Mouse (Mus musculus) CH12.LX (cell line): ENCODE measurements at regions not wholly inside any gene's neighbourhood (a gene's known extent, or its start where the extent isn't known, plus 50 kb on each side); places are given as distances from the start of the nearest gene placed in this dataset.

Experiments used
- DNase-seq: peaks from one replicate; pipeline ENCODE4 v3.0.0-alpha.2; 2013; ENCODE audit errors: extremely low read depth
- H3K27ac ChIP-seq: 2 replicates; pipeline ENCODE4 v1.5.1; 2012; ENCODE audit warnings: low read depth, mild to moderate bottlenecking, control low read depth, moderate library complexity; ENCODE audit not compliant: insufficient read depth
- H3K27me3 ChIP-seq: replicated peaks from 2 replicates; pipeline ENCODE3; 2012; ENCODE audit warnings: inconsistent platforms
- H3K36me3 ChIP-seq, 2 experiments: replicated peaks in 1 of 2; 2 replicates each; pipeline versions ENCODE3 to v1.6.1; 2012; ENCODE audit warnings: inconsistent platforms in 1 of 2, low read length in 1 of 2, mild to moderate bottlenecking in 1 of 2, mixed read lengths in 1 of 2, moderate library complexity in 1 of 2; ENCODE audit not compliant: control insufficient read depth in 1 of 2, insufficient read depth in 1 of 2
- H3K4me1 ChIP-seq, 2 experiments: 2 replicates each; pipeline ENCODE4 v1.6.1; 2012; ENCODE audit warnings: inconsistent platforms in 1 of 2, moderate library complexity in 1 of 2; ENCODE audit not compliant: insufficient read depth in 2 of 2, control insufficient read depth in 1 of 2
- H3K4me2 ChIP-seq: 2 replicates; pipeline ENCODE4 v1.6.1; 2012; ENCODE audit warnings: low read depth, mild to moderate bottlenecking, control low read depth; ENCODE audit not compliant: poor library complexity, insufficient read depth, severe bottlenecking
- H3K4me3 ChIP-seq, 3 experiments: fragments of 150-350 bp in 1 of 3; sonication (generic) in 1 of 3; replicated peaks in 1 of 3; 2 replicates each; pipeline versions ENCODE3 to v1.5.1; 2011 to 2012; ENCODE audit warnings: low read depth in 2 of 3, low read length in 2 of 3, mild to moderate bottlenecking in 2 of 3, moderate library complexity in 2 of 3, control low read depth in 1 of 3, improper control_type of control experiment in 1 of 3, inconsistent platforms in 1 of 3, mixed read lengths in 1 of 3; ENCODE audit not compliant: poor library complexity in 1 of 3
- H3K79me2 ChIP-seq: replicated peaks from 2 replicates; pipeline ENCODE4 v1.6.1; 2012; ENCODE audit warnings: mild to moderate bottlenecking, moderate library complexity; ENCODE audit not compliant: control insufficient read depth, poor library complexity, insufficient read depth, severe bottlenecking; ENCODE audit errors: extremely low read depth
- H3K9ac ChIP-seq: 2 replicates; pipeline ENCODE4 v1.6.1; 2012; ENCODE audit warnings: low read depth, mild to moderate bottlenecking, control low read depth, moderate library complexity; ENCODE audit not compliant: insufficient read depth
- H3K9me3 ChIP-seq: replicated peaks from 2 replicates; pipeline ENCODE3; 2012; ENCODE audit warnings: low read length, inconsistent platforms, mixed read lengths
- BHLHE40 ChIP-seq: IDR thresholded peaks from 2 replicates; pipeline ENCODE4 v1.6.1; 2011; ENCODE audit warnings: mild to moderate bottlenecking, low read depth, low read length, improper control_type of control experiment
- CHD1 ChIP-seq: IDR thresholded peaks from 2 replicates; pipeline ENCODE4 v1.6.1; 2012; ENCODE audit warnings: low read depth, low read length, improper control_type of control experiment, inconsistent platforms
- CHD2 ChIP-seq: IDR thresholded peaks from 2 replicates; pipeline ENCODE4 v1.6.1; 2011; ENCODE audit warnings: low read length, improper control_type of control experiment
- CTCF ChIP-seq, 2 experiments: IDR thresholded peaks in 1 of 2; conservative IDR thresholded peaks in 1 of 2; 2 replicates each; pipeline ENCODE4 v1.5.1; 2011 to 2012; ENCODE audit warnings: low read depth in 2 of 2, low read length in 2 of 2, improper control_type of control experiment in 1 of 2, inconsistent platforms in 1 of 2, mild to moderate bottlenecking in 1 of 2, moderate library complexity in 1 of 2
- E2F4 ChIP-seq: IDR thresholded peaks from 2 replicates; pipeline ENCODE4 v1.6.1; 2011; ENCODE audit warnings: low read depth, low read length, improper control_type of control experiment; ENCODE audit not compliant: insufficient replicate concordance
- ELF1 ChIP-seq: IDR thresholded peaks from 2 replicates; pipeline ENCODE4 v1.6.1; 2014; ENCODE audit warnings: low read depth, mild to moderate bottlenecking, inconsistent platforms, low read length, improper control_type of control experiment
- EP300 ChIP-seq: IDR thresholded peaks from 2 replicates; pipeline ENCODE4 v1.6.1; 2011; ENCODE audit warnings: low read length, improper control_type of control experiment
- ETS1 ChIP-seq: conservative IDR thresholded peaks from 2 replicates; pipeline ENCODE4 v1.6.1; 2012; ENCODE audit warnings: low read depth, mild to moderate bottlenecking, inconsistent platforms, low read length, improper control_type of control experiment, moderate library complexity
- GABPA ChIP-seq: IDR thresholded peaks from 2 replicates; pipeline ENCODE4 v1.6.1; 2012; ENCODE audit warnings: low read depth, low read length, improper control_type of control experiment, inconsistent platforms; ENCODE audit not compliant: insufficient replicate concordance
- JUN ChIP-seq: IDR thresholded peaks from 2 replicates; pipeline ENCODE4 v1.6.1; 2011; ENCODE audit warnings: low read depth, mild to moderate bottlenecking, low read length, improper control_type of control experiment, moderate library complexity; ENCODE audit not compliant: insufficient read depth
- JUND ChIP-seq: conservative IDR thresholded peaks from 2 replicates; pipeline ENCODE4 v1.6.1; 2011; ENCODE audit warnings: low read depth, low read length, improper control_type of control experiment
- KAT2A ChIP-seq: IDR thresholded peaks from 2 replicates; pipeline ENCODE4 v1.6.1; 2012; ENCODE audit warnings: low read length, improper control_type of control experiment, inconsistent platforms; ENCODE audit not compliant: insufficient replicate concordance
- MAFK ChIP-seq: IDR thresholded peaks from 2 replicates; pipeline ENCODE4 v1.6.1; 2011; ENCODE audit warnings: low read length, improper control_type of control experiment; ENCODE audit not compliant: insufficient replicate concordance
- MAX ChIP-seq: IDR thresholded peaks from 2 replicates; pipeline ENCODE4 v1.6.1; 2011; ENCODE audit warnings: low read length, improper control_type of control experiment
- MAZ ChIP-seq: IDR thresholded peaks from 2 replicates; pipeline ENCODE4 v1.6.1; 2012; ENCODE audit warnings: low read depth, mild to moderate bottlenecking, inconsistent platforms, low read length, improper control_type of control experiment, moderate library complexity
- MEF2A ChIP-seq: IDR thresholded peaks from 2 replicates; pipeline ENCODE4 v1.6.1; 2014; ENCODE audit warnings: low read depth, mild to moderate bottlenecking, inconsistent platforms, low read length, improper control_type of control experiment, borderline replicate concordance
- MXI1 ChIP-seq: IDR thresholded peaks from 2 replicates; pipeline ENCODE4 v1.6.1; 2011; ENCODE audit warnings: mild to moderate bottlenecking, low read depth, low read length, improper control_type of control experiment
- MYC ChIP-seq: IDR thresholded peaks from 2 replicates; pipeline ENCODE4 v1.6.1; 2011; ENCODE audit warnings: low read depth, mild to moderate bottlenecking, improper control_type of control experiment, low read length
- NELFE ChIP-seq: IDR thresholded peaks from 2 replicates; pipeline ENCODE4 v1.6.1; 2011; ENCODE audit warnings: low read depth, low read length, improper control_type of control experiment
- PAX5 ChIP-seq: IDR thresholded peaks from 2 replicates; pipeline ENCODE4 v1.6.1; 2012; ENCODE audit warnings: low read length, inconsistent platforms, mixed read lengths
- POLR2A ChIP-seq: IDR thresholded peaks from 2 replicates; pipeline ENCODE4 v1.6.1; 2011; ENCODE audit warnings: low read depth, mild to moderate bottlenecking, improper control_type of control experiment, low read length
- POLR2AphosphoS2 ChIP-seq: IDR thresholded peaks from 2 replicates; pipeline ENCODE4 v1.6.1; 2011; ENCODE audit warnings: low read depth, low read length, improper control_type of control experiment
- RAD21 ChIP-seq: IDR thresholded peaks from 2 replicates; pipeline ENCODE4 v1.6.1; 2011; ENCODE audit warnings: low read depth, mild to moderate bottlenecking, low read length, improper control_type of control experiment, moderate library complexity
- RCOR1 ChIP-seq: conservative IDR thresholded peaks from 2 replicates; pipeline ENCODE4 v1.6.1; 2012; ENCODE audit warnings: low read depth, mild to moderate bottlenecking, inconsistent platforms, low read length, improper control_type of control experiment
- SIN3A ChIP-seq: IDR thresholded peaks from 2 replicates; pipeline ENCODE4 v1.6.1; 2012; ENCODE audit warnings: low read length, improper control_type of control experiment, inconsistent platforms
- SMC3 ChIP-seq: IDR thresholded peaks from 2 replicates; pipeline ENCODE4 v1.6.1; 2011; ENCODE audit warnings: low read depth, low read length, improper control_type of control experiment
- TBP ChIP-seq: conservative IDR thresholded peaks from 2 replicates; pipeline ENCODE4 v1.6.1; 2011; ENCODE audit warnings: low read depth, low read length, improper control_type of control experiment
- TCF12 ChIP-seq: IDR thresholded peaks from 2 replicates; pipeline ENCODE4 v1.6.1; 2014; ENCODE audit warnings: low read depth, mild to moderate bottlenecking, inconsistent platforms, low read length, improper control_type of control experiment
- UBTF ChIP-seq: IDR thresholded peaks from 2 replicates; pipeline ENCODE4 v1.6.1; 2012; ENCODE audit warnings: low read depth, mild to moderate bottlenecking, inconsistent platforms, low read length, improper control_type of control experiment, moderate library complexity
- ZC3H11A ChIP-seq: IDR thresholded peaks from 2 replicates; pipeline ENCODE4 v1.6.1; 2012; ENCODE audit warnings: low read depth, mild to moderate bottlenecking, inconsistent platforms, low read length, improper control_type of control experiment
- ZKSCAN1 ChIP-seq: IDR thresholded peaks from 2 replicates; pipeline ENCODE4 v1.6.1; 2012; ENCODE audit warnings: low read depth, inconsistent platforms, low read length, improper control_type of control experiment, borderline replicate concordance
- ZMIZ1 ChIP-seq: IDR thresholded peaks from 2 replicates; pipeline ENCODE4 v1.6.1; 2012; ENCODE audit warnings: low read depth, mild to moderate bottlenecking, inconsistent platforms, low read length, improper control_type of control experiment
- ZNF384 ChIP-seq: IDR thresholded peaks from 2 replicates; pipeline ENCODE4 v1.6.1; 2012; ENCODE audit warnings: low read depth, low read length, improper control_type of control experiment, inconsistent platforms
- dilution Hi-C: fragments of 300-500 bp; cut with MboI; formaldehyde crosslinking; loops from 2 replicates; pipeline ENCODE4 v1.14.3; 2020; ENCODE audit warnings: low sequenced_read_pairs; ENCODE audit not compliant: extremely low pct_unique_long_range_greater_than_20kb, extremely low pct_ligation_motif_present
- in situ Hi-C: fragments of 300-500 bp; cut with MboI; formaldehyde crosslinking; loops from 3 replicates; pipeline ENCODE4 v1.14.3; 2019; ENCODE audit warnings: low sequenced_read_pairs, low pct_ligation_motif_present, low pct_unique_long_range_greater_than_20kb, mixed read lengths

DNA sequence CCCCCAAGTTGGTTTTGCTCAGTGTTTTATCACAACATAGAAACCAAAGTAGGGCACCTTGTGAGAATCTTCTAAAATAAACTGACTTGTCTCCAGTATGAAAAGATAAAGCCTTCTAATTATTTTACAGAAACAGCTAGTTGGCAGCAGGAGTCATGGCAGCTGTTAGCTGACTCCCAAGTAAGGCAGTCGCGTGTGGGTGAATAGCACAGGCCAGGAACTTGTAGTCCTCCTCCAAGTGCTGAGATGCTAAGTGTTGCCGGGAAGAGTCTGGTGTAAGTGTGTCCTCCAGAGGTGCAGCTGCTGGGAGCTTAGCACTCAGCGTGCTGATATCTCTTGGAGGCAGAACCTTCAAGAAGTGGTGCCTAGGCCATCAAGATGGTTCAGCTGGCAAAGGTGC, 75.0 kb upstream of the Galnt15 start:
- Histone ChIP-seq H3K4me3 (no peak overlapping the region), H3K9ac (no peak overlapping the region), H3K4me1 (peaks cover 0 to 6% of the 10 kb centered on the region in 2 experiments; a peak in 1 of 4 replicates), H3K79me2 (no peaks in the 10 kb centered on the region), H3K9me3 (no peaks in the 10 kb centered on the region), H3K4me2 (no peak overlapping the region), H3K27me3 (no peaks in the 10 kb centered on the region), H3K27ac (no peak overlapping the region), H3K36me3 (no peaks in the 10 kb centered on the region)
- no peak for DNase-seq
- dilution Hi-C loops: no loop called here
- in situ Hi-C loops: no loop called here
- TF ChIP-seq KAT2A (no peak), CHD1 (no peak), ZNF384 (no peak), JUND (no peak), JUN (no peak), E2F4 (no peak), ZC3H11A (no peak), BHLHE40 (no peak)

DNA sequence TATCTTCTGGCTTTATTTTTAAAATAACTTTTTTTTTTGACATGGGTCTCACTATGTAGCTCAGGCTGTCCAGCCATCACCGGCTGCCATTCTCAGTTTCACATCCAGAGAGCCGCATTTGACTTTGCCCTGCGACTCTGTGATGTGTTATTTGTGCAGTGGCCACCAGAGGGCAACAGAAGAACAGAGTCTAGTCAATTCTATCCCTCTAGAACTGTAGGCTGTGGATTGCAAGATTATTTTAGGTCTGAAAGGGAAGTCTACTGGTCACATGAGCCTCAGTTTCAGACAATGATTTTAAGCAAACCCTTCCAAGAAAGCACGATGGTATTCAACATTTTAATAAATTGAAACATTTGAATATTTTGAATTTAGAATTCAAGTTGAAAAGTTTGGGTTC, 73.8 kb upstream of the Galnt15 start:
- dilution Hi-C loops (no loop called here), in situ Hi-C loops (loop anchor here (5.0 kb wide), 3 partner anchors 42 to 117 kb away; no protein-coding TSS in a partner anchor)
- Histone ChIP-seq H3K9ac (no peak overlapping the region), H3K27me3 (no peaks in the 10 kb centered on the region), H3K9me3 (no peaks in the 10 kb centered on the region), H3K4me3 (no peak overlapping the region), H3K4me1 (peaks cover 0 to 6% of the 10 kb centered on the region in 2 experiments; a peak in 1 of 4 replicates), H3K27ac (no peak overlapping the region), H3K4me2 (no peak overlapping the region), H3K79me2 (no peaks in the 10 kb centered on the region), H3K36me3 (no peaks in the 10 kb centered on the region)
- peak; percentile 85 for DNase-seq
- TF ChIP-seq CTCF (conservative IDR thresholded peaks at IDR 0.05 in 1 of 2, IDR thresholded peaks at IDR 0.05 in 1 of 2; ENCODE audit: low read depth in 2 of 2, low read length in 2 of 2) (peak; percentile 48 to 94; a peak in 3 of 4 replicates), UBTF (no peak), MAFK (no peak), POLR2A (no peak), CHD2 (no peak), RAD21 (peak; percentile 92), E2F4 (no peak), SMC3 (peak; percentile 98), JUN (no peak), PAX5 (no peak), POLR2AphosphoS2 (no peak), ELF1 (no peak), MAZ (no peak), TBP (no peak), SIN3A (no peak), ZC3H11A (peak; percentile 77), ETS1 (no peak), TCF12 (no peak), BHLHE40 (peak; percentile 53), CHD1 (no peak), MEF2A (peak; percentile 49; the same call in 1 of the 2 replicates), NELFE (no peak), ZKSCAN1 (no peak), RCOR1 (no peak), EP300 (no peak), MXI1 (no peak), ZMIZ1 (no peak), MYC (0 out of 2 replicates have a peak, but pooled peaks have one; percentile 11), MAX (no peak), ZNF384 (no peak), GABPA (no peak), KAT2A (no peak)
